Mouse (Mus musculus): ENCODE data around the gene Arhgap9. TPM values are rescaled to one million over a fixed set of nuclear protein-coding genes. Genes with fewer than 3 reads are reported as not detected.

Arhgap9 gene
- total and polyA plus RNA-seq, 3 experiments: 32.4 to 44.7 (median 33.7) TPM

DNA sequence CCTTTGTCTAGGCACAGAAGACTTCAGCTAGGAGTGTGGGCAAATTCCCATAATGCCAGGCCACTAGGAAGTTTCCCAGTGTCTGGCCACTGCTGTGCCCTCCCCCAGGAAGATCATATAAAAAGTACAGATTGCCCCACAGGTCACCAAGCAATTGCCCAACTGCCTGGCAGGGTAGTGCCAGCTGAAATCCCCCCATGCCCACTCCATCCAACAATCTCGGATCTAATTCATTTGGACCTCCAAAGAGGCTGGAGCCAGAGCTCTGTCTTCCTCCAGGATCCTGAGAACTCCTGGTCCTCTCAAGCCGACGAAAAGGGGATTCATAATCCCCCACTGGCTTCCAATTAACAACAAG is 33.8 kb upstream of the Arhgap9 start:
- H3K27ac ChIP-seq (ENCODE audit: insufficient read depth, low read depth): peak overlapping the region; percentile 77
- H3K9ac ChIP-seq (ENCODE audit: insufficient read depth, low read depth): peak overlapping the region; percentile 63
- peaks cover 37% of the 10 kb centered on the region for H3K79me2 ChIP-seq (replicated peaks; ENCODE audit: control insufficient read depth, extremely low read depth, insufficient read depth, poor library complexity, severe bottlenecking)
- DNase-seq (ENCODE audit: extremely low read depth): no peak
- H3K4me2 ChIP-seq (ENCODE audit: insufficient read depth, low read depth, poor library complexity, severe bottlenecking): peak overlapping the region; percentile 75
- dilution Hi-C loops (cut with MboI; ENCODE audit: extremely low pct_ligation_motif_present, extremely low pct_unique_long_range_greater_than_20kb, low sequenced_read_pairs) (no loop called here), in situ Hi-C loops (cut with MboI; ENCODE audit: low pct_ligation_motif_present, low pct_unique_long_range_greater_than_20kb, low sequenced_read_pairs) (no loop called here)
- TF ChIP-seq CTCF (conservative IDR thresholded peaks at IDR 0.05 in 1 of 2, IDR thresholded peaks at IDR 0.05 in 1 of 2; ENCODE audit: low read depth in 2 of 2, low read length in 2 of 2) (no peak), HCFC1 (IDR thresholded peaks at IDR 0.05; ENCODE audit: low read depth, low read length) (no peak), CHD2 (IDR thresholded peaks at IDR 0.05; ENCODE audit: low read length) (no peak), RCOR1 (conservative IDR thresholded peaks at IDR 0.05; ENCODE audit: low read depth, low read length) (no peak), UBTF (IDR thresholded peaks at IDR 0.05; ENCODE audit: low read depth, low read length) (no peak), NRF1 (IDR thresholded peaks at IDR 0.05; ENCODE audit: low read depth, low read length) (no peak), MXI1 (IDR thresholded peaks at IDR 0.05; ENCODE audit: low read depth, low read length) (no peak), MAFK (IDR thresholded peaks at IDR 0.05; ENCODE audit: insufficient replicate concordance, low read length) (no peak), USF2 (conservative IDR thresholded peaks at IDR 0.05; ENCODE audit: low read depth, low read length) (no peak), IRF4 (IDR thresholded peaks at IDR 0.05; ENCODE audit: low read depth, low read length) (no peak)
- no peaks in the 10 kb centered on the region for H3K9me3 ChIP-seq (replicated peaks; ENCODE audit: low read length)
- H3K36me3 ChIP-seq (replicated peaks in 1 of 2; ENCODE audit: control insufficient read depth in 1 of 2, insufficient read depth in 1 of 2, low read length in 1 of 2): peaks cover 50 to 60% of the 10 kb centered on the region in 2 experiments
- H3K4me1 ChIP-seq (ENCODE audit: control insufficient read depth in 1 of 2, insufficient read depth in 2 of 2): peaks cover 16 to 31% of the 10 kb centered on the region in 2 experiments
- H3K4me3 ChIP-seq (replicated peaks in 1 of 3; ENCODE audit: low read depth in 2 of 3, low read length in 2 of 3, poor library complexity in 1 of 3): peak overlapping the region; percentile 74 to 83 (median 75)
- H3K27me3 ChIP-seq (replicated peaks): no peaks in the 10 kb centered on the region

DNA sequence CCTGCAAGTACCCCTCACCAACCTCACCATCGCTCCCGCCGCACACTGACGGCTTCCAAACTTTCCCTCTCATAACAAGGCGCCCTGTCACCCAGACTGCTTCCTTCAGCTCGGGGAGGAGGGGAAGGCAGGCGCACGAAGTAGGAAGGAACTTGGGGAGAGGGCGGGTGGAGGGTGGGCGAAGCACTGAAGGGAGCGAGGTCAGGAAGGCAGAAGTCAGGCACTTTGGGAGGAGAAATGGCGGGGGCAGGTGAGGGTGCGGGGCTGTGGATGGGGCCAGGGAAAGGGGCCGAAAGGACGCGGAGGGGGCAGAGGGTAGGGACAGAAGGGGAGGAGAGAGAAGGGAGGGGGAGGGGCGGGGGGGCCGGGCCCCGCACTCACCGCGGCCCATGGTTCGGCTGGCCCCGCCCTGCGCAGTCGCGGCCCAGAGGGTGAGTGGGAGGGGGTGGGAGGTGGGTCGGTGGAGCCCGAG is 33.4 kb upstream of the Arhgap9 start:
- dilution Hi-C loops (cut with MboI; ENCODE audit: extremely low pct_ligation_motif_present, extremely low pct_unique_long_range_greater_than_20kb, low sequenced_read_pairs): no loop called here
- in situ Hi-C loops (cut with MboI; ENCODE audit: low pct_ligation_motif_present, low pct_unique_long_range_greater_than_20kb, low sequenced_read_pairs): no loop called here
- peak; percentile 51 for DNase-seq (ENCODE audit: extremely low read depth)
- Histone ChIP-seq H3K4me2 (ENCODE audit: insufficient read depth, low read depth, poor library complexity, severe bottlenecking) (peak overlapping the region; percentile 75), H3K4me3 (replicated peaks in 1 of 3; ENCODE audit: low read depth in 2 of 3, low read length in 2 of 3, poor library complexity in 1 of 3) (peak overlapping the region; percentile 74 to 83 (median 75)), H3K79me2 (replicated peaks; ENCODE audit: control insufficient read depth, extremely low read depth, insufficient read depth, poor library complexity, severe bottlenecking) (peaks cover 41% of the 10 kb centered on the region), H3K36me3 (replicated peaks in 1 of 2; ENCODE audit: control insufficient read depth in 1 of 2, insufficient read depth in 1 of 2, low read length in 1 of 2) (peaks cover 50 to 60% of the 10 kb centered on the region in 2 experiments), H3K4me1 (ENCODE audit: control insufficient read depth in 1 of 2, insufficient read depth in 2 of 2) (peaks cover 16 to 36% of the 10 kb centered on the region in 2 experiments), H3K9ac (ENCODE audit: insufficient read depth, low read depth) (peak overlapping the region; percentile 63), H3K27me3 (replicated peaks) (no peaks in the 10 kb centered on the region), H3K9me3 (replicated peaks; ENCODE audit: low read length) (no peaks in the 10 kb centered on the region), H3K27ac (ENCODE audit: insufficient read depth, low read depth) (peak overlapping the region; percentile 77)
- no peak for TF ChIP-seq NELFE (IDR thresholded peaks at IDR 0.05; ENCODE audit: low read depth, low read length)
- no peak for TF ChIP-seq CTCF (conservative IDR thresholded peaks at IDR 0.05 in 1 of 2, IDR thresholded peaks at IDR 0.05 in 1 of 2; ENCODE audit: low read depth in 2 of 2, low read length in 2 of 2)
- TF ChIP-seq HCFC1 (IDR thresholded peaks at IDR 0.05; ENCODE audit: low read depth, low read length): 0 out of 2 replicates have a peak, but pooled peaks have one; percentile 5
- TF ChIP-seq JUN (IDR thresholded peaks at IDR 0.05; ENCODE audit: insufficient read depth, low read depth, low read length): no peak
- no peak for TF ChIP-seq ZKSCAN1 (IDR thresholded peaks at IDR 0.05; ENCODE audit: borderline replicate concordance, low read depth, low read length)
- no peak for TF ChIP-seq GABPA (IDR thresholded peaks at IDR 0.05; ENCODE audit: insufficient replicate concordance, low read depth, low read length)
- no peak for TF ChIP-seq CHD1 (IDR thresholded peaks at IDR 0.05; ENCODE audit: low read depth, low read length)
- no peak for TF ChIP-seq RCOR1 (conservative IDR thresholded peaks at IDR 0.05; ENCODE audit: low read depth, low read length)
- 0 out of 2 replicates have a peak, but pooled peaks have one; percentile 41 for TF ChIP-seq MAZ (IDR thresholded peaks at IDR 0.05; ENCODE audit: low read depth, low read length)
- no peak for TF ChIP-seq E2F4 (IDR thresholded peaks at IDR 0.05; ENCODE audit: insufficient replicate concordance, low read depth, low read length)
- no peak for TF ChIP-seq ETS1 (conservative IDR thresholded peaks at IDR 0.05; ENCODE audit: low read depth, low read length)
- TF ChIP-seq CHD2 (IDR thresholded peaks at IDR 0.05; ENCODE audit: low read length): peak; percentile 24; the same call in 1 of the 2 replicates
- TF ChIP-seq MEF2A (IDR thresholded peaks at IDR 0.05; ENCODE audit: borderline replicate concordance, low read depth, low read length): no peak
- no peak for TF ChIP-seq JUND (conservative IDR thresholded peaks at IDR 0.05; ENCODE audit: low read depth, low read length)
- TF ChIP-seq ELF1 (IDR thresholded peaks at IDR 0.05; ENCODE audit: low read depth, low read length): no peak
- TF ChIP-seq SMC3 (IDR thresholded peaks at IDR 0.05; ENCODE audit: low read depth, low read length): no peak
- 0 out of 2 replicates have a peak, but pooled peaks have one; percentile 13 for TF ChIP-seq POLR2A (IDR thresholded peaks at IDR 0.05; ENCODE audit: low read depth, low read length)
- no peak for TF ChIP-seq USF1 (IDR thresholded peaks at IDR 0.05; ENCODE audit: low read depth, low read length)
- no peak for TF ChIP-seq IRF4 (IDR thresholded peaks at IDR 0.05; ENCODE audit: low read depth, low read length)
- no peak for TF ChIP-seq POLR2AphosphoS2 (IDR thresholded peaks at IDR 0.05; ENCODE audit: low read depth, low read length)
- no peak for TF ChIP-seq SIN3A (IDR thresholded peaks at IDR 0.05; ENCODE audit: low read length)
- no peak for TF ChIP-seq MAFK (IDR thresholded peaks at IDR 0.05; ENCODE audit: insufficient replicate concordance, low read length)
- TF ChIP-seq TCF12 (IDR thresholded peaks at IDR 0.05; ENCODE audit: low read depth, low read length): no peak
- no peak for TF ChIP-seq BHLHE40 (IDR thresholded peaks at IDR 0.05; ENCODE audit: low read depth, low read length)
- TF ChIP-seq NRF1 (IDR thresholded peaks at IDR 0.05; ENCODE audit: low read depth, low read length): no peak
- TF ChIP-seq ZC3H11A (IDR thresholded peaks at IDR 0.05; ENCODE audit: low read depth, low read length): no peak

All from CH12.LX (cell line).